Mouse (Mus musculus): ENCODE data around the gene Mstn.

The Mstn gene

DNA sequence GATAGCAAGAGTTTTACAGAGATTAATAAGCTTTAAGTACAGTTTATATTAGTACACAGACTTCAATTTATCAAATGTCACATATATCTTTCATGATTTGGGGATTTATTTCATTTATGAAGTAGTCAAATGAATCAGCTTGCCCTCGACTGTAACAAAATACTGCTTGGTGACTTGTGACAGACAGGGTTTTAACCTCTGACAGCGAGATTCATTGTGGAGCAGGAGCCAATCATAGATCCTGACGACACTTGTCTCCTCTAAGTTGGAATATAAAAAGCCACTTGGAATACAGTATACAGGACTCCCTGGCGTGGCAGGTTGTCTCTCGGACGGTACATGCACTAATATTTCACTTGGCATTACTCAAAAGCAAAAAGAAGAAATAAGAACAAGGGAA, at the start of gene Mstn:
TSS of gene Mstn (plus strand) at position 301 of the 400 bp plus-strand sequence.
- DNase-seq (ENCODE audit: low spot score in 2 of 2), result no peak

DNA sequence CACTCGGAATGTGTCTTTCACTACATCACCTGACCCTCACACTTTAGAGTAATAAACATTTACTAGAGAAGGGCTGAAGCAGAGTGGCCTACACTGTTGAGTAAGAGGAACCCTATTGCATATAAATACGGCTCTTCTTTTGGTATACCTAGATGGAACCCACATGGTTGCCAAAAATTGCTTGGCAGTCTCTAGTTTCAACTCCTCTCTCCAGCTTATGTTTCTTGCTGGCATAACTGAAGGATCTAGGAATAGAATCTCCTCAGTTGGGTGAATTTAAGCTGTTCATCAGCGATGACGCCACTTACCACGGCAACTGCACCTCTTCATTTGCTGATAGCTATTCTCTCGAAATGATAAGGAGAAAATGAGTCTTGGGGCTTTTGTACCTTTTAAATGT, 46.7 kb upstream of the Mstn start:
- DNase-seq (ENCODE audit: low spot score in 2 of 2), result no peak

DNA sequence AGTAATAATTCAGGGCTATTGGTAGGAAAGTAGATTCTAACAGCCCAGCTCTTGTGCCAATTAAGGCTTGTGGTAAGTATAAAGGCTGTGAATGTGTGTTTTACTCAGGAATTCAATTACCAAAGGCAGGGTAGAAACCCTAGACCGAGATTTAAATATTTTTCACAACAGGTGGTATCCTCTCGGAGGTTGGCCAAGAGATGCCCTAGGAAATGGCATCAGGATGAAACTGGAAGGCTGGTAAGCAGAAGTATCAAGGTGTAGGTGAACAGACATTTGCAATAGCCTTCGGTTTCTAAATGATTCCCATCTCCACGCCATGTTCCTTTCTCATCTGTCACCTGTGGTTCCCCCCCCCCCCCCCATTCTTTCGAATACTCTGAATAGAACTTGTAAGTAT, 45.8 kb upstream of the Mstn start:
- no peak for DNase-seq (ENCODE audit: low spot score in 2 of 2)

DNA sequence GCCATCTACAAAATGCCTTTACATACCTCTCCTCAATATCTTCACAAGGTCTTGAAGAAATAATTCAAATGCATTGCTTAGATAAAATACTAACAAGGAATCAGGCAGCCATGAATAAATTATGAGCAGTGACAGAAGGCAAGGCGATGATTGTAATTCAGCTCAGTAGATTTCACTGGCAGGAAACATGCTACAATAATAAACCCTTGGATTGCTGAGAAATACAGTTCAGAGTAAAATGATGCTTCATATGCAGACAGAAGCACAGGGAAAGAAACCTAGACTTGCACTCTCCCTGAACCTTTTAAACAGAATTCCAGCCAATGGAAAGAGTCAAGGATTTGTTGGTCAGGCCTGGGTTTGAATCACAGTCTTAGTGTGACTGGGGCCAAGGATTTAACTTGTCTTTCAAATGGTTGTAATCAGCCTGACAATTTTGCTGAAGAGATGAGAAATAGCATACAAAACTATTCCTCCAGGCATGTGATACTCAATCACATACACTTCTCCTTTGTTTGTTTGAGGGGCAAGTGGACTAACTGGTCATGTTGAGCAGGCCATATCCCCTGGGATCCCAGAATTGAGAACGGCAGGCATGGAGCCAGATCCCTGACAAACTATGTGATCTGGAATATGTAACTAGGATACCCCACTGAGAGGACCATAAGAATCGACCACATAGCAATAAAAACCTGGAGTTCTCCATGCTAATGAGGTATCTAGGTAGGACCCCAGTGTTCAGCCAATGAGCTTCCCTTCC, 42.5 kb upstream of the Mstn start:
- no peak for DNase-seq (ENCODE audit: low spot score in 2 of 2)

DNA sequence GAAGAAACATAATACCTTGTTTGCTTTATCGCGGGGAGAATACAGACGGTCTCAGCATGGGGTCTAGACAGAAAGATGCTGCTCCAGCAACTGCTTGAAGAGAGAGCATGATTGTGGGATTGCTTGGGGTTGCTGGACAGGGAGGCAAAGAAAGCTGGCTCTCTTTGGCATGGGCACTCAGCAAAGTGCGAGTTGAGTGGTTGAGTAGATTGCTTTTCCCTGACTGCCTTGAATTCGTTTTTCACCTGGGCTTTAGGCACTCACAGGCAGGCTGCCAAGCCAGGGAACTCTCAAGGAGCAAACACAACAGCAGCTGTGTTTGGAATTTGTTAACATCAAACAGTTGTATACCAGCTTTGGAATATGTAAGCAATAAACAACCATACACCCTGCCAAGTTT, 41.4 kb upstream of the Mstn start, which contains the start of gene 1700019D03Rik:
TSS of gene 1700019D03Rik (minus strand) at position 101 of the 400 bp plus-strand sequence.
- DNase-seq (ENCODE audit: low spot score in 2 of 2), result no peak

DNA sequence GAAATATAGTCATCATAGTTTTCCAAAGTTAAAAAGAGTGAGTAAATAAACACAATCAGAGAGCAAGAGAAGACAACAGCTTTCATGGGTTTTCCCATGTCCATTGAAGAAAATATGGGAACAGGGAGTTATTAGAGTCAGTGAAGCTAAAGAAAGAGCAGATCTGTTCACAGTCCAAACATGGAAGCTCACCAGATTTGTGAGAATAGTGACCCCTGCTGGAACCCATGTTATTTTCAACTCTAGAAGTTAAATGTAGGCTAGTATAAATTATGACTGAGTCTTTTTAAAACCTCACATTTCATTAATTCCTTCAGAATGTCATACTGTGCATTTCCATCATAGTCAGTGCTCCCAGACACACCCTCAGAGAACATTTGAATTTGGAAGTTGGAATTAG, 28.9 kb upstream of the Mstn start:
- no peak for DNase-seq (ENCODE audit: low spot score in 2 of 2)

DNA sequence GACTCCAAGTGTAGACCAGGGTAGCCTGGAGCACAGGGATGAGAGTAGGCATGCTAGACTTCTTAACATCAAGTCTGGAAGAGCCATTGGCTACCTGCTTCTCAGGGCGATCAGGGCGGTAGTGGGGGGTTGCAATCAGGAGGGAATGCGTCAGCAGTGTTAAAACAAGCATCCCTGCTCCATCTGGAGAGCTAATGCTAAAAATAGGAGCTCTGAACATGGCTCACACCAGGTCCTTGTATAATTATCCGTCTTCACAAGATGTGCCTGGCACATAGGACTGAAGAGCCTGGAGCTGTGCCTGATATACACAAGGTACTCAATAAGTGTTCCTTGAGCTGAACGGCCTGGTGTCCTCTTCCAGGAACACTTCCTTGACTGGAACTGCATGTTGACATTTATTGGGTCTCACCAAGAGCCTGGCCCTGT, 24.0 kb upstream of the Mstn start:
- no peak for DNase-seq (ENCODE audit: low spot score in 2 of 2)

DNA sequence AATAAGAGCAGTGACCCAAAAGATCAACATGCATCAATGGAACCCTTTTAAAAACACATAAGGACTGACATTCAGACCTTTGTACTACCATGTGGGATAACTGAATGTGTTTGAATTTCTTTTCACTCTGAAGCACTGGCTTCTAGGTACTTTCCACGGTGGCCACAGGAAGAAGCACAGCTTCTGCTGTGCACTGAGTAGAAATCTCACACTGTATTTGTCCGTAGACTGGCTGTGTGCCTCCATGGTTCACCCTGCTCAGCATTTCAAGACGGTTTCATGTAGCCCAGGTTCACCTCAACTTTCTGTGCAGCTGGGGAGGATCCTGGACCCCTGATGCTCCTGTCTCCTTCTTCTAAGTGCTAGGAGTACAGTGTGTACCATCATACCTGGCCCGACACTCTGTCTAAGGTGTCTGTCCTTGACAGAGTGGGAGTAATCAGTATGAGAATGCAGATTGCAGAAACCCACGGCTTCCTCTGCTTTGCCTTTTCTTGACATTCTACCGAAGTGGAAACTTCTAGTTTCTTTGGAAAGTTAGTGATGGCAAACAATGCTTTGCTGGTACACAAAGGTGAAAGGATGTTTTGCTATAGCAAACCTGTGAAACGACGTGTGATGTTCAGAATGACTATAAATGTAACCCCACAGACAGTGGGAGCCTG, 11.5 kb upstream of the Mstn start:
- no peak for DNase-seq (ENCODE audit: low spot score in 2 of 2)

DNA sequence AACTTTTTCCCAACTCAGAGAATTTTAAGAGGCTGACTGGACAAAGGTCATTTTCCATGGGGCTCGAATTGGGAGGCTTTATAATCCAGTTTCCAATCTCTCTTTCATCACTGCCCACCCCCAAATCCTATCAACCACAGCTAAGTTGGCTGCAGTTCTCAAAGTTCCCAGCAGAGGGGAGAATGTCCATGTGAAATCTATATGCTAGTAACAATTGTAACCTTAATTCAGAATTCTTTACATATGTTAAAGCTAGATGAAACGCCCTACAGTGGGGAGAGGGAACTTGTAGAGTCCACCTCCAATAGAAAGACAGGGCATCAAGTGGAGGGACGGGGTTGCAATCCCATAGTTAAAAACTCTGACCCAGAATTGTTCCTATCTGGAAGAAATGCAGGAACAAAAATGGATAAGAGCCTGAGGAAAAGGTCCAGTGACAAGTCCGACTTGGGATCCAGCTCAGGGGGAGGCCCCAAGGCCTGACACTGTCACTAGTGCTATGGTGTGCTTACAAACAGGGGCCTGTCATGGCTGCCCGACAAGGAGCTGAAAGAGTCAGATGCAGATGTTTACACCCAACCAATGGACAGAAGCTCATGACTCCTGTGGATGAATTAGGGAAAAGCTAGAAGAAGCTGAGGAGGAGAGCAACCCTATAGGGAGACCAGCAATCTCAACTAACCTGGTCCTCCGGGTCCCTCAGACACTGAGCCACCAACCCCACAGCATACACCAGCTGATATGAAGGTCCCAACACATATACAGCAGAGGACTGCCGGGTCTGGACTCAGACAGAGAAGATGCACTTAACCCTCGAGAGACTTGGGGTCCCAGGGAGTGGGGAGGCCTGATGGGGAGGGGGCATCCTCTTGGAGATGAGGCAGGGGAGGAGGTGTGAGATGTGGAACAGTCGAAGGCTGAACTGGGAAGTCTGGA, 8.1 kb upstream of the Mstn start:
- peak in 1 of 2 experiments; percentile 70 for DNase-seq (ENCODE audit: low spot score in 2 of 2)

DNA sequence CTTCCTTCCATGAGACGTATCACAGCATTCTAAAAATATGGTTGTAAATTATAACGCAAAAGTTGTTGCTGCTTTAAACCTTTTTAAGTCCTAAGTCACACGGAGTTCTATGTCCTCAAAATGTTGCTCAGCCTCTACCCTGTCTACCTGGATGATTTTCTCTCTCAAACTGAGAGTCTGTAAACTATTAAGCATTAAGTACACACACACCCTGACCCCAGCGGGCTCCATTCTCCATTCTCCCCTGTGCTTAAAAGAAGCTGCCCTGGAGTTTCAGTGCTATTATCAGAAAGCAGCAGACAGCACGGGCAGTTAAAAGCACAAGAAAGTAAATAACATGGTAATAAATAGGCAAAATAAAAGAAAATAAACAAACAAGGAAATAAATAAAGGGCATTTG, 2.3 kb upstream of the Mstn start:
- no peak for DNase-seq (ENCODE audit: low spot score in 2 of 2)

DNA sequence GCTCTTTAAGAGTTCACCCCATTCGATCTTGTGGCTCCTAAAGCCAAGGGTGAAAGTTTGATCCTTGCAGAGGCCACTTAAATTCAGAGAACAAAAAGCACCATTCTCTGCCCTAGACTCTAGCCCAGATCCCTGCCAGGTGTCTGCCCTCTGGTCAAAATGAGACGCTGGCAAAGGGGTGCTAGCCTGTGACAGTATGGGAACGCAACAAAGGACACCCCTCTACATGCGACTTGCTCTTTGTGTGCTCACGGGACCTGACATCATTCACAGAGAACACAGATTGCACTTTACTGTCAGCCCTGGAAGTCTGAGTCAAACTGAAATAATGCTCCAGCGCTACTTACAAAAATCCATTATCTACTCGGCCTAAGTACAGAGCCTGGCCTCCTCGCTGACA, 941 bp upstream of the Mstn start:
- no peak for DNase-seq (ENCODE audit: low spot score in 2 of 2)

DNA sequence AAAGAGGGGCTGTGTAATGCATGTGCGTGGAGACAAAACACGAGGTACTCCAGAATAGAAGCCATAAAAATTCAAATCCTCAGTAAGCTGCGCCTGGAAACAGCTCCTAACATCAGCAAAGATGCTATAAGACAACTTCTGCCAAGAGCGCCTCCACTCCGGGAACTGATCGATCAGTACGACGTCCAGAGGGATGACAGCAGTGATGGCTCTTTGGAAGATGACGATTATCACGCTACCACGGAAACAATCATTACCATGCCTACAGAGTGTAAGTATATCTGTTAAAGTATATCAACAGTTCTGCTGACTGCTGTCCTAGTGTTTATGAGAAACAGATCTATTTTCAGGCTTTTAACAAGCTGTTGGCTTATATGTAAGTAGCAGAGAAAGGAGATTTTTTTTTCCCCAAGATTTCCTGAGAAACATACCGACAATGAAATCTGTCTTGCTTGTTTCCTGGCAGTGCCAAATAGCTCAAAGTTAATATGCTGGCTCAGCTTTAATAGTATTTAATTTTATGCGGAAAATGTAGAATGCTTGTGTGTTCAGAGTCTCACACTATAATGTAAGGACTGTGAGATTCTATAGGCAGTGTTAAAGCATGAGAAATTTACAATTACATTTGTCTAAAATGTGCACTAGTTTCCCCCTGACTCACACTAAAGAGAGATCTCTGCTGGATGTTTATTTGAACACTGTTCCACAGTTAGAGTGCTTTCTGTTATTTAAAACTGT, 600 bp downstream of the Mstn start:
- DNase-seq (ENCODE audit: low spot score in 2 of 2), result peak; percentile 33 to 34

DNA sequence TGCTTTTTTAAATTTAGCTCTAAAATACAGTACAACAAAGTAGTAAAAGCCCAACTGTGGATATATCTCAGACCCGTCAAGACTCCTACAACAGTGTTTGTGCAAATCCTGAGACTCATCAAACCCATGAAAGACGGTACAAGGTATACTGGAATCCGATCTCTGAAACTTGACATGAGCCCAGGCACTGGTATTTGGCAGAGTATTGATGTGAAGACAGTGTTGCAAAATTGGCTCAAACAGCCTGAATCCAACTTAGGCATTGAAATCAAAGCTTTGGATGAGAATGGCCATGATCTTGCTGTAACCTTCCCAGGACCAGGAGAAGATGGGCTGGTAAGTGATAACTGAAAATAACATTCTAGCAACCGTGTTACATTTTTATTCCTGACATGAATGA, 2.5 kb downstream of the Mstn start:
- no peak for DNase-seq (ENCODE audit: low spot score in 2 of 2)

DNA sequence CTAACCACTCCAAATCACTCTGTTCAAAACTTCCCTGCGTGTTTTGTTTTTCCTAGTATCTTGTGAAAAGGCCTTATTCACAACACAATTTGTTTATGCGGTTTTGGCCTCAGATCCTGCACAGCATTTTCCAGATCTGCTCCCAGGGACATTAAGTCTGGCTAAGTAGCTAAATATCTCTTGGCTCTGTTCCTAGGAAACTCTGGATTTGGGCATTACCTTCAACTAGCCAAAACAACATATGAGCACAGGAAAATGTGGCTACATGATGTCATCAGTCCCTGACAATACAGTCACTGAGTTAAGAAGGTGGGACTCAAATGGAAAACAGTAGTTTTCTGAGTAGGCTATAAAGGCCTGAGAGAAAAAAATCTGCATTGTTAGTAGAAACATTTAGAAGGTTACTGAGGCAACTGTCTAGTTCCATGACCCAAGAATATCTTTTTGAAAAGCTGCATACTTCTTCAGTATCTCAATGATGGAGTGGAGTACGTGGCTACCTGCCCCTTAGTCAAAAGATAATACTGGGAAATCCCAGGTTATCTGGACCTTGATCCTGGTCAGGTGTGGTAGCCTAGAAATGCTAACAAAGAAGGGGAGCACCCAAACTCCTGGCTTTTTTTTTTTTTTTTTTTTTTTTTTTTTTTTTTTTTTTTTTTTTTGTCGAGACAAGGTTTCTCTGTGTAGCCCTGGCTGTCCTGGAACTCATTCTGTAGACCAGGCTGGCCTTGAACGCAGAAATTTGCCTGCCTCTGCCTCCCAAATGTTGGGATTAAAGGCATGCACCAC, 8.5 kb downstream of the Mstn start:
- DNase-seq (ENCODE audit: low spot score in 2 of 2), result no peak

DNA sequence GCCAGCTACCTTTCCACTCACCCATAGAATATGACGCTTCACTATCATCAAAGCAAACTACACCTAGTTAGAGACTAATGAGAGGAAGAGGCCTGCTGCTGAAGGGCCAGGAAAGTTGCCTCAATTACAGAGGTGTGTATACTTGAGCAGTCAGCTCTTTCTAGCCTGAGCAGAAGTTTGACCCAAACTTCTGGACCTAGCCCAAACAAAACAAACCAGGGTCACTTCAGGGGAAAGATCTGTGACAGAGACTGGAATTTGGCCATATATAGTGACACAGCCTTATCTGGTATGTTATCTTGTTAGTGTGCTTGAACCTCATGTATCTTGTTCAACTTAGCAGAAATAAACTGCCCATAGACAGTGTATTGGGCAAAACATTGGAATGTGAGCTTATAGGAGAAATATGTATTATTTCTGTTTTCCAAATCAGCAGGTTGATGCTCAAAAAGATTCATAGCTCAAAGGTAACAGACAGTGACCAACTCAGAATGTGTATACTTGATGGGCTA, 9.3 kb downstream of the Mstn start:
- no peak for DNase-seq (ENCODE audit: low spot score in 2 of 2)

DNA sequence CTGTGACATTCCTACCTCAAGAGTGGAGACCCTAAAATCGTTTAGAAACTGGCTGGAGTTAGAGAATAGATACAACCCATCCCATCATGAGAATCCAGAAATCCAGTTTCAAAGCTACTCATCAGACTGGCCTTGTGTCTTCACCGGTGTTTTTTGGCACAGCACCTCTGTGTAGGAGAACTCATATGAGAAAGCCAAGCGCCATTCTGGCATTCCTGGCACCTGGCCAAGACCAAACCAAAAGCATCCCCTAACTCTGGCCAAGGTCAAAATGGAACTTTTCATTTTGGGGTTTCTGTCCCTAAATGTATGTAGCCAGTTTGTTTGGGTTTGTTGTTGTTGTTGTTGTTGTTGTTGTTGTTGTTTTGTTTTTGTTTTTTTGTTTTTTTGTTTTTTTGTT, 15.2 kb downstream of the Mstn start:
- no peak for DNase-seq (ENCODE audit: low spot score in 2 of 2)

DNA sequence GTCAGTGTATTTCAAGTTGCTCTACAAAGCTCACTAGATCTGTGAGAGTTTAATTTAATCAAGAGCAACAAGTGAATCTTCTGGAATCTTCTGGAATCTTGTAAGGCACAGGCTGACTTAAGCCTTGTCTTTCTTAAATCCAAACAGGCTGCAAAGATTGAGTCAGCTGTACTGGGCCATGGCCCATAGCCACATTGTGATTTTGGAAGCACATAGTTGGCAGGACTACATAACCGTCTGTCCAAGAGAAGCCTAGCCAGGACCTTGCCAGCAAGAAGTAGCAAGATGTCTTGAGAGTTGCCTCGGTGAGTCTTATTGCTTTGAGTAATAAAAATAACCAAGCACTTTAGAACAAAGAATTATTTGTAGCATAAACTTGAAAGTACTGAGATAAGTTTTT, 18.4 kb downstream of the Mstn start:
- DNase-seq (ENCODE audit: low spot score in 2 of 2), result no peak

DNA sequence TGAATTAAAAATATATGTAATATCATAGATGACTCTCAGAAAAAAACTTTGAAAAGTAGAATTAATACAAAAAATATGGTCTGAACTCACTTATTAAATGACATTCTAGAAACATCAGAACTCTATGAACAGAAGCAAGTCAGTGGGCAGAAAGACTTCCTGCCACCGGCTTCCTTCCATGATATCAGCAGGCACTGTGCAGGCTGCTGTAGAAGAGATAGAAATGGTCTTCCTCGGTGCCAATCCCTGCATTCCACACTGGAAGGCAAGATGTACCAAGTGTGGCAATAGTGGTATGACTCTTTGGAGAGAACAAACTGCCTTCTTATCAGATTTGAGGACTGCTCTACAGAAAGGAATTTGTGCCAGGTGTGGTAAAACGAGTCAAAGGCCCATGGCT, 19.2 kb downstream of the Mstn start:
- DNase-seq (ENCODE audit: low spot score in 2 of 2), result no peak

DNA sequence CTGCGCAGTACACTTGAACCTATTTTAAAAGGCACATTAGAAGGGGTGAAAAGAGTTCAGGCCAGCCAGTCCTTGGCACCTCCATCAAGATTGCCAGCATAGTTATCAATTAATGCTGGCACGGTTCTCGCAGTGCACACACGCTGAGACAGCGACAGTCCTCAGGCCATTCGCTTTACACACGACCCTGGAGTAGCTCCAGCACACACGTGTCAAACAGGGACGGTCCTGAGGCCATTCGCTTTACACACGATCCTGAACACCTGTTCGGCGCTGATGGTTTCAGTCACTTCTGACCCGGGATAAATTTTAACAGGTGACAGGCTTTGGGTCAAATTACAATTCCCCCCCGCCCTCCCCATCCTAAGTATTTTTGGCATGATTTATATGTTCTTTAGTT, 23.8 kb downstream of the Mstn start:
- DNase-seq (ENCODE audit: low spot score in 2 of 2), result no peak

DNA sequence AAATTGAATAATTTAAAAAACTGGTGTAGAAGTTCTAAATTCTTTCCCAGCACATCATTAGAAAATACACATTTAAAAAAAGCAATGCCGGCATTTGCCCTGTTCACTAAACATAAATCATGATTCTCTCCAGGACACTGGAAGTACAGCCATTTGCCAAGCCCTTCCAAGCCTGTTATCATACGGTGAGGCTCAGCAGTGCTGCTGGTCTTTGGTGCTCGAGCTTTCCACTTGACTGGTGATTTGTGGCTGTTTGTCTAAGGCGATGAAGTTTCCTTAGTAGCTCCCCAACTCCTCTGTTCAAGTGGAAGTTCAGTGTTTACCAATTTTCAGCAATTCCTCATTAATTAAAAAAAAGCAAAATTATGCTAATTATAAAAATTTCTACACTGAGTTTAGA, 24.6 kb downstream of the Mstn start:
- no peak for DNase-seq (ENCODE audit: low spot score in 2 of 2)

DNA sequence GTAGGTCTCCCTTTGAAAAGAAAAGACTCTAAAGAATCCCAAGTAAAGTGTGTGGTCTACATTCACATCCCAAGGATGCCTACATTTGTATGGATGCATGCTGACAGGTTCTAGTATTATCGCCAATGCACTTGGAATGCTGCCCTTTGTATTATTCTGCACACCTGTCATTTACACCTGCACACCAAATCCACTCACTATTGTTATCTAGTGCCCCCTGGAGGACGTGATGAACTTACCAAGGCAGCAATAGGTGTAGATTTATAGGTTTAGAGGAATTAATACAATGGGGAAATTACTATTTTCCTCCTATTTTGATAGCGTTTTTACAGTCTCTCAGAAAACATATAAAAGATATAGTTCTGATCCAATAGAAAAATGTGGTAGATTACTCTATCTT, 31.7 kb downstream of the Mstn start:
- no peak for DNase-seq (ENCODE audit: low spot score in 2 of 2)
